Comparison of ENCODE assay signal across 27 mouse cellular contexts in the genomic region with DNA sequence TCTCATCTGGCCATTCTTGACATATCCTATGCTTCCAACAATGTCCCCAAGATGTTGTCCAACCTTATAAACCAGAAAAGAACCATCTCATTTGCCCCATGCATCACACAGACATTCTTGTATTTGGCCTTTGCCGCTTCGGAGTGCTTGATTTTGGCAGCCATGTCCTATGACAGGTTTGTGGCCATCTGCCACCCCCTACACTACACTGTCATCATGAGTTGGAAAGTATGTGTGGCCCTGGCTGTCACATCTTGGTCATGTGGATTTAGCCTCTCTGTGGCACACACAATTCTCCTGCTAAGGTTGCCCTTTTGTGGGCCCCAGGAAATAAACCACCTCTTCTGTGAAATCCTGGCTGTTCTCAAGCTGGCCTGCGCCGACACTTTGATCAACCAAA. TPM values are rescaled to one million over a fixed set of nuclear protein-coding genes. Genes with fewer than 3 reads are reported as not detected.
A peak's percentile ranks its signal among the peaks of the same experiment; 100 is the strongest.
DNase-seq lines count a peak whose midpoint lies in the region; ATAC-seq and TF ChIP-seq lines count a peak whose summit lies in the region.
"Had no signal": no experiment of that assay in that cellular context is flagged by ENCODE, and none has a peak within 500 bp of the region (broad histone marks: within the 10 kb centered on the region; RNA-seq: fewer than 3 reads in every experiment).

No protein-coding gene starts in this region.

- no peak for TF ChIP-seq POLR2A in cerebellum, adult 2 months (IDR thresholded peaks at IDR 0.05; ENCODE audit: borderline replicate concordance, insufficient read depth, low read length)

- WGBS in cerebellum, adult 2 months = 37% methylated on average over 4 of the region's 4 CpGs

- no peak overlapping the region for H3K4me3 ChIP-seq in cerebellum, adult 2 months (replicated peaks; ENCODE audit: insufficient read depth, low read depth, low read length)
- H3K4me3 ChIP-seq: embryonic facial prominence, embryonic 12.5 days; heart, adult 2 months; heart, embryonic 12.5 days; hindbrain, embryonic 10.5 days; hindbrain, embryonic 15.5 days had no signal

- no peak for DNase-seq in cerebellum, postnatal 4 days (ENCODE audit: low spot score in 2 of 2)
- peak; percentile 60 for DNase-seq in brain, adult 2 months (ENCODE audit: low read depth, low spot score)
- peak; percentile 25 to 51 for DNase-seq in cerebellum, adult 2 months
- DNase-seq in cerebellum, postnatal 10 days = peak; percentile 74 to 81
- no peak for DNase-seq in lung, postnatal 4 days
- no peak for DNase-seq in layer of hippocampus, postnatal 25 days (ENCODE audit: extremely low spot score in 1 of 2, low spot score in 1 of 2)
- DNase-seq in adrenal gland, adult 8-10 months = no peak
- DNase-seq: adrenal gland, postnatal 14 days; B cell, adult 2 months; embryo, embryonic 11 days; gastrocnemius, postnatal 10 days; heart, adult 2 months; kidney, adult 8-10 months had no signal

- peaks cover 2% of the 10 kb centered on the region; the same call in 1 of the 2 replicates for H3K4me1 ChIP-seq in cerebellum, adult 2 months (ENCODE audit: control insufficient read depth, insufficient read depth, low read length)
- H3K4me1 ChIP-seq: embryonic facial prominence, embryonic 12.5 days; heart, embryonic 12.5 days; hindbrain, embryonic 10.5 days; hindbrain, embryonic 15.5 days had no signal

- no peak for TF ChIP-seq CTCF in cerebellum, adult 2 months (IDR thresholded peaks at IDR 0.05; ENCODE audit: borderline replicate concordance, insufficient read depth, low read depth, low read length)

- H3K27me3 ChIP-seq in cerebellum, adult 2 months (ENCODE audit: control insufficient read depth, insufficient read depth, low read length) = no peaks in the 10 kb centered on the region
- H3K27me3 ChIP-seq: embryonic facial prominence, embryonic 12.5 days; heart, embryonic 12.5 days; hindbrain, embryonic 15.5 days had no signal

- peak; percentile 66 for ATAC-seq in cerebellum, adult (ENCODE audit: insufficient number of reproducible peaks, low FRiP score, low TSS enrichment)
- ATAC-seq: forebrain, embryonic 16.5 days; inflammation-experienced regulatory T-cells, adult 6 months; intestine, postnatal 0 days had no signal

- no peak overlapping the region for H3K27ac ChIP-seq in cerebellum, adult 2 months (ENCODE audit: insufficient read depth, low read length)
- H3K27ac ChIP-seq: embryonic facial prominence, embryonic 12.5 days; heart, adult 2 months; hindbrain, embryonic 10.5 days; hindbrain, embryonic 15.5 days had no signal

RNA-seq across cellular contexts. Expression of gene Olfr437, which starts 4.2 kb away (rescaled TPM):
- polyA plus RNA-seq in cerebellum, adult 2 months (2012; rRNA removed) = not detected in 2 replicates
- not detected for total RNA-seq in layer of hippocampus, postnatal 25 days (2021)
- total RNA-seq in adrenal gland, adult 8-10 months (2022) = not detected
- total RNA-seq: adrenal gland, postnatal 14 days; gastrocnemius, postnatal 10 days; gastrocnemius, postnatal 4 days; heart, adult 2 months; heart, postnatal 25 days; MEL had no signal
- polyA plus RNA-seq: embryonic facial prominence, embryonic 12.5 days; forebrain, embryonic 11.5 days; forebrain, embryonic 16.5 days; frontal cortex, adult 2 months; heart, adult 2 months; heart, embryonic 12.5 days; heart, embryonic 16.5 days; hindbrain, embryonic 10.5 days; hindbrain, embryonic 15.5 days; inflammation-experienced regulatory T-cells, adult 6 months; intestine, postnatal 0 days had no signal

RNA-seq across cellular contexts. Expression of gene Olfr13, which starts 4.7 kb away (rescaled TPM):
- polyA plus RNA-seq in cerebellum, adult 2 months (2012; rRNA removed) = not detected in 2 replicates
- total RNA-seq in layer of hippocampus, postnatal 25 days (2021) = not detected
- total RNA-seq in adrenal gland, adult 8-10 months (2022) = not detected
- total RNA-seq: adrenal gland, postnatal 14 days; gastrocnemius, postnatal 10 days; gastrocnemius, postnatal 4 days; heart, adult 2 months; heart, postnatal 25 days; MEL had no signal
- polyA plus RNA-seq: embryonic facial prominence, embryonic 12.5 days; forebrain, embryonic 11.5 days; forebrain, embryonic 16.5 days; heart, adult 2 months; heart, embryonic 12.5 days; heart, embryonic 16.5 days; hindbrain, embryonic 10.5 days; hindbrain, embryonic 15.5 days; inflammation-experienced regulatory T-cells, adult 6 months; intestine, postnatal 0 days had no signal

RNA-seq across cellular contexts. Expression of gene Olfr237-ps1, which starts 20.9 kb away (rescaled TPM):
- polyA plus RNA-seq in cerebellum, adult 2 months (2012; rRNA removed) = not detected in 2 replicates
- total RNA-seq in layer of hippocampus, postnatal 25 days (2021) = not detected
- not detected for total RNA-seq in adrenal gland, adult 8-10 months (2022)
- total RNA-seq: adrenal gland, postnatal 14 days; gastrocnemius, postnatal 10 days; gastrocnemius, postnatal 4 days; heart, adult 2 months; heart, postnatal 25 days; MEL had no signal
- polyA plus RNA-seq: embryonic facial prominence, embryonic 12.5 days; forebrain, embryonic 11.5 days; forebrain, embryonic 16.5 days; frontal cortex, adult 2 months; heart, adult 2 months; heart, embryonic 12.5 days; heart, embryonic 16.5 days; hindbrain, embryonic 10.5 days; hindbrain, embryonic 15.5 days; intestine, postnatal 0 days had no signal

RNA-seq across cellular contexts. Expression of gene Olfr435, which starts 29.7 kb away (rescaled TPM):
- not detected in 2 replicates for polyA plus RNA-seq in cerebellum, adult 2 months (2012; rRNA removed)
- total RNA-seq in layer of hippocampus, postnatal 25 days (2021) = not detected
- not detected for total RNA-seq in adrenal gland, adult 8-10 months (2022)
- total RNA-seq: adrenal gland, postnatal 14 days; gastrocnemius, postnatal 10 days; gastrocnemius, postnatal 4 days; heart, adult 2 months; heart, postnatal 25 days; MEL had no signal
- polyA plus RNA-seq: embryonic facial prominence, embryonic 12.5 days; forebrain, embryonic 11.5 days; forebrain, embryonic 16.5 days; frontal cortex, adult 2 months; heart, adult 2 months; heart, embryonic 12.5 days; heart, embryonic 16.5 days; hindbrain, embryonic 10.5 days; hindbrain, embryonic 15.5 days; inflammation-experienced regulatory T-cells, adult 6 months; intestine, postnatal 0 days had no signal

RNA-seq across cellular contexts. Expression of gene Olfr434, which starts 45.6 kb away (rescaled TPM):
- not detected in 2 replicates for polyA plus RNA-seq in cerebellum, adult 2 months (2012; rRNA removed)
- not detected for total RNA-seq in layer of hippocampus, postnatal 25 days (2021)
- total RNA-seq in adrenal gland, adult 8-10 months (2022) = not detected
- total RNA-seq: adrenal gland, postnatal 14 days; gastrocnemius, postnatal 10 days; gastrocnemius, postnatal 4 days; heart, adult 2 months; heart, postnatal 25 days; MEL had no signal
- polyA plus RNA-seq: embryonic facial prominence, embryonic 12.5 days; forebrain, embryonic 11.5 days; forebrain, embryonic 16.5 days; frontal cortex, adult 2 months; heart, adult 2 months; heart, embryonic 12.5 days; heart, embryonic 16.5 days; hindbrain, embryonic 10.5 days; hindbrain, embryonic 15.5 days; inflammation-experienced regulatory T-cells, adult 6 months; intestine, postnatal 0 days had no signal

Comparison
In these comparisons a context has a peak if more than half of its experiments do, and no peak if none do; other contexts are left out.
1. DNase-seq: peak in brain, adult 2 months (single experiment), cerebellum, adult 2 months (2 of 2) and cerebellum, postnatal 10 days (2 of 2); none in cerebellum, postnatal 4 days (0 of 2), lung, postnatal 4 days (0 of 2), layer of hippocampus, postnatal 25 days (0 of 2) and adrenal gland, adult 8-10 months (single experiment).